Mouse (Mus musculus): ENCODE measurements around the gene Setd1b.

GRCm38 (mm10) chr5:123120624-123121215 lies 21.3 kb upstream of the Setd1b start:
- no peak for TF ChIP-seq CTCF (IDR thresholded peaks at IDR 0.05; ENCODE audit: low read depth)
- TF ChIP-seq EP300 (IDR thresholded peaks at IDR 0.05; ENCODE audit: low read depth): no peak
